Mouse (Mus musculus) limb, embryonic 14.5 days (tissue): ENCODE data around the gene Tma16. TPM values are rescaled to one million over a fixed set of nuclear protein-coding genes. Genes with fewer than 3 reads are reported as not detected.
A peak's percentile ranks its signal among the peaks of the same experiment; 100 is the strongest.

Source experiments
- ATAC-seq: fragments of 200-750 bp; cut with Nextera tagmentation; 2 replicates; pipeline ENCODE4 v1.8.0; 2017; ENCODE audit warnings: low read depth, moderate number of reproducible peaks, moderate TSS enrichment; ENCODE audit not compliant: low FRiP score
- DNase-seq: peaks from one replicate; pipeline ENCODE4 v3.0.0-alpha.2; 2015; ENCODE audit warnings: low spot score
- H3K27ac ChIP-seq: fragments of 300-500 bp; sonication (generic); replicated peaks from 2 replicates; pipeline ENCODE4 v1.5.1; 2014; ENCODE audit warnings: low read depth, mild to moderate bottlenecking, low read length, moderate library complexity, mixed read lengths
- H3K27me3 ChIP-seq: fragments of 300-500 bp; sonication (generic); 2 replicates; pipeline ENCODE4 v1.6.1; 2014; ENCODE audit warnings: low read length, mixed read lengths; ENCODE audit not compliant: control insufficient read depth, insufficient read depth
- H3K36me3 ChIP-seq: fragments of 300-500 bp; sonication (generic); 2 replicates; pipeline ENCODE4 v1.6.1; 2014; ENCODE audit warnings: mild to moderate bottlenecking, low read length, moderate library complexity, mixed read lengths; ENCODE audit not compliant: control insufficient read depth, insufficient read depth
- H3K4me1 ChIP-seq: fragments of 300-500 bp; sonication (generic); 2 replicates; pipeline ENCODE4 v1.6.1; 2014; ENCODE audit warnings: antibody characterized with exemption, low read length, mixed read lengths; ENCODE audit not compliant: control insufficient read depth, insufficient read depth
- H3K4me2 ChIP-seq: fragments of 300-500 bp; sonication (generic); replicated peaks from 2 replicates; pipeline ENCODE4 v1.6.1; 2014; ENCODE audit warnings: low read depth, mild to moderate bottlenecking, low read length, moderate library complexity; ENCODE audit not compliant: severe bottlenecking
- H3K4me3 ChIP-seq: fragments of 300-500 bp; sonication (generic); replicated peaks from 2 replicates; pipeline ENCODE4 v1.5.1; 2014; ENCODE audit warnings: low read length
- H3K9ac ChIP-seq: fragments of 300-500 bp; sonication (generic); 2 replicates; pipeline ENCODE4 v1.6.1; 2014; ENCODE audit warnings: mild to moderate bottlenecking, low read depth, low read length, moderate library complexity; ENCODE audit not compliant: severe bottlenecking
- H3K9me3 ChIP-seq: fragments of 300-500 bp; sonication (generic); 2 replicates; pipeline ENCODE4 v1.6.1; 2016; ENCODE audit warnings: low read length; ENCODE audit not compliant: control insufficient read depth
- POLR2A ChIP-seq: fragments of 200-500 bp; IDR thresholded peaks from 2 replicates; pipeline ENCODE4 v1.8.0; 2012; ENCODE audit warnings: inconsistent platforms, mild to moderate bottlenecking, moderate library complexity, borderline replicate concordance; ENCODE audit not compliant: insufficient read depth, insufficient read length; ENCODE audit errors: extremely low read depth
- WGBS: fragments of 180-500 bp; shearing (Covaris S2); extraction: QIAGEN DNeasy Blood & Tissue Kit; methylation state at CpG from one replicate; pipeline ENCODE4 v1.1.7; 2014; 5-methylcytosine and 5-hydroxymethylcytosine counted together
- polyA plus RNA-seq, 2 experiments: library from polyadenylated mRNA; depleted of rRNA in 1 of 2; stranded (reverse) in 1 of 2; unstranded in 1 of 2; fragments of >200 nt; fragmentation: Nextera tagmentation in 1 of 2; extraction: Ambion mirVana in 1 of 2; gene quantifications; 2 replicates each; pipeline versions ENCODE4 v1.2.1 to v1.2.3; 2012 to 2014

The Tma16 gene
- 8.7 and 10.7 TPM in 2 replicates for polyA plus RNA-seq (2012; rRNA removed)
- 13.1 and 13.5 TPM in 2 replicates for polyA plus RNA-seq (2014; fragmentation: Nextera tagmentation; extraction: Ambion mirVana)

DNA sequence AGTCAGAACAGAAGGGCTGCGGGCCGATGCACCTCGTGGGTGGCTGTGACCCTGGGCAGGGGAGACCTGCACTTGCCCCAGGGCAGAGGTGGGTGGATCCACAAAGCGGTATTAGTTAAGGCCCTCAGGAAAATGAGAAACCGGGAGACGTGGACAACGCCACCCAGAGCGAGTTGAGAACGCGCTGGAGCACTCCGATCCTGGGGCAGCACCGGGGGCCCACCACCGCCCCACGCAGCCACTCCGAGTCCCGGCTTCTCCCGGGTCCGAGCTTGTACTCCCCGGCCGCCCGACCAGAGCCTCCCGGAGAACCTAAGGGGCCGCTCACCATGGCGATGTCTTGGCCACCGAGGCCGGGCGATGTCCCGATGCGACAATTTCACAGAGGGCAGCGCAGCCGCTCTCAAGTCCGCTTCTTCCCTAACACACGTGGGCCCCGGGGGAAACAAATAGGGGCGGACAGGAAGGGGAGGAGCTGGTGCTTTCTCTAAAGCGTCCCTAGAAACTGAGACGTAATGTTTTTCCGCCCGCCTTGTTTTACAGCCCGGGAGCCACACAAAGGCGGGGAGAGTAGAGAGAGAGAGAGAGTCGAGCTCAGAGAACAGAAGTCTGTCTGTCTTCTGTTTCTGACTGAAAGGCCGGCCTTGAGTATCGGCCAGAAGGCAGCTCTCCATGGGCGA is at the start of gene Tma16:
TSS of gene Tma16 (minus strand) at position 447 of the 680 bp plus-strand sequence.
- peak within 1 kb of the TSS; percentile 54 for H3K4me2 ChIP-seq
- H3K9me3 ChIP-seq = no peaks in the 10 kb centered on the region
- H3K27me3 ChIP-seq = no peaks in the 10 kb centered on the region
- TF ChIP-seq POLR2A = peak; percentile 62; the same call in 1 of the 2 replicates
- peak within 1 kb of the TSS; percentile 86 for H3K9ac ChIP-seq
- peak within 1 kb of the TSS; percentile 49; the same call in 1 of the 2 replicates for H3K27ac ChIP-seq
- 0 out of 2 replicates have a peak, but pooled peaks cover 6% of the 10 kb centered on the region for H3K4me1 ChIP-seq
- peaks cover 22% of the 10 kb centered on the region for H3K36me3 ChIP-seq
- DNase-seq (peak; percentile 84), ATAC-seq (peak; percentile 97)
- peak within 1 kb of the TSS; percentile 93 for H3K4me3 ChIP-seq
- 0% methylated on average over 42 of the region's 45 CpGs for WGBS

DNA sequence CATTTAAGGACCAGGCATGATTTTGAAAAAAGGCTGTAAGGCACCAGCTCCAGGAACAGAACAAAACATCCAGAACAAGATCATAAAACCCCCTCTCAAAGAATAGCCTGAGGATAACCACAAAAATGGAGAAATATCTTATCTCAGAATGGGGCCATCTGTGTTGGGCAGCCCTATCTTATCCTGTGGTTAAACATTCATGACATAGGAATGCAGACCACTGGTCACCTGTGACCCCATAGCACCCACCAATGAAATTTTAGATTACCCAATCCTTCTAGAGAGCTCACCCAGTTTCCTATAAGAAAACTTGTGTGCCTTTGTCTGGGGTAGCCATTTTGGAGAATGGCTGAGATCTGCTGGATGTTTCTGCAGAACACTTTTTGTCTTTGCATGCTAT is 34.2 kb upstream of the Tma16 start:
- H3K36me3 ChIP-seq = no peaks in the 10 kb centered on the region
- ATAC-seq = no peak
- no peaks in the 10 kb centered on the region for H3K9me3 ChIP-seq
- H3K27me3 ChIP-seq = no peaks in the 10 kb centered on the region
- no peak overlapping the region for H3K27ac ChIP-seq
- H3K4me1 ChIP-seq = no peaks in the 10 kb centered on the region
- no peak overlapping the region for H3K4me3 ChIP-seq
- no peak overlapping the region for H3K4me2 ChIP-seq
- DNase-seq = no peak
- H3K9ac ChIP-seq = no peak overlapping the region
- TF ChIP-seq POLR2A = no peak

DNA sequence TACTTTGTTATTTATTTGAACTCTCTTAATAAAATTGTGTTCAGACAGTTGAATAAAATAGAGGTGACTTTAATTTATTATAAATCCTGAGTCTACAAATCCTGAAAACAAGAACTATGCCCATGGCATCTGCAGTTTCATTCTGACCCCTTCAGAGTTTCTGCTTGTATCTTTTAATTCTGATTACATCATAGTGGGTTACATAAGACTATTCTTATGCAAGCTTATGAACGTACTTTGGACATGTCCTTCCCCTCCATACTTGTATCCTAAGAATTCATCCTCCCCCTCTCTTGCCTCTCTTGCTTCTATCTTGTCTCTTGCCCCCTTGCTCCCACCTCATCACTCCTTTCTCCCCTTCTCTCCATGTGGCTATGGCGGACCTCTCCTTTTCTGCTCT is 32.8 kb upstream of the Tma16 start:
- Histone ChIP-seq H3K9ac (no peak overlapping the region), H3K4me3 (no peak overlapping the region), H3K36me3 (no peaks in the 10 kb centered on the region), H3K27me3 (no peaks in the 10 kb centered on the region), H3K4me2 (no peak overlapping the region), H3K27ac (no peak overlapping the region), H3K4me1 (no peaks in the 10 kb centered on the region), H3K9me3 (no peaks in the 10 kb centered on the region)
- no peak for ATAC-seq
- WGBS = 77% methylated on average over 2 of the region's 2 CpGs
- DNase-seq = no peak
- TF ChIP-seq POLR2A = no peak

DNA sequence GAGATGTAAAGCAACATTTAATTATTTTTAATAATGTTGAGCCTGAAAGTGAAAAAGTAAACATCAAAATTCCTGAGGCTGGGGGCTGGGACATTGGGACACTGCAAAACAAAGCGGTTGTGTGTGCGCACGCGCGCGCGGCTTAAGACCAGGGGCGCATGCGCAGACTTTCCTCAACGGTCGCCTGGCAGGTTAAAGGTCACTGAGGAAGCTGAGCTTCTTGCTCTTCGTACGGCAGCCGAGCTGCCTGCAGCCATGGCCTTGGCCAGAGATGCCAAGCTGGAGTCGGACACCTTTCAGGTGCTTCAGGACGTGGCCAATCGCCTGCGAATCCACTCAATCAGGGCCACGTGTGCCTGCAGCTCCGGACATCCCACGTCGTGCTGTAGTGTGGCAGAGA is 25.2 kb upstream of the Tma16 start, which contains the start of gene Tktl2:
TSS of gene Tktl2 (plus strand) at position 220 of the 400 bp plus-strand sequence.
- TF ChIP-seq POLR2A = no peak
- ATAC-seq (no peak), DNase-seq (no peak)
- no peak within 1 kb of the TSS for H3K4me3 ChIP-seq
- H3K9ac ChIP-seq = no peak within 1 kb of the TSS
- 97% methylated on average over 22 of the region's 22 CpGs for WGBS
- H3K27ac ChIP-seq = no peak within 1 kb of the TSS
- H3K27me3 ChIP-seq = no peaks in the 10 kb centered on the region
- H3K9me3 ChIP-seq = no peaks in the 10 kb centered on the region
- H3K4me2 ChIP-seq = no peak within 1 kb of the TSS
- H3K4me1 ChIP-seq = no peaks in the 10 kb centered on the region
- H3K36me3 ChIP-seq = no peaks in the 10 kb centered on the region

DNA sequence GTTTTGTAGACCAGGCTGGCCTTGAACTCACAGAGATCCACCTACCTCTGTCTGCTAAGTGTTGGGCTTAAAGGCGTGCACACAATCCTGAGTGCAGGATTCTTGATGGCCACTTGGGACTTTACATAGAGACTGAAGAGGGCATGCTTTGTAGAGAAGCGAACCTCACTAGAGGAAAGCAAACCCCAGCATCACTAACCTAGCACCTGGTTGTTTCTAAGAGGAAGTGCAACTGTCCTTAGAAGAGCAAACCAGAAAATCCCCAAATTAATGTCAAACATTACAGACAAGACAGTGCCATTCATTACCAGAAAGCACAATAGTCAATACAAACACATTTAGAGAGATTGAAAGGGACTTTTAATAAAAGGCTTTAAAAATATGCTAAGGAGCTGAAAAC is 17.1 kb upstream of the Tma16 start:
- DNase-seq (no peak), ATAC-seq (no peak)
- Histone ChIP-seq H3K27ac (no peak overlapping the region), H3K9me3 (no peaks in the 10 kb centered on the region), H3K4me2 (no peak overlapping the region), H3K27me3 (no peaks in the 10 kb centered on the region), H3K4me1 (no peaks in the 10 kb centered on the region), H3K36me3 (no peaks in the 10 kb centered on the region), H3K9ac (no peak overlapping the region), H3K4me3 (no peak overlapping the region)
- WGBS = 70% methylated on average over 2 of the region's 2 CpGs
- no peak for TF ChIP-seq POLR2A
